Mouse (Mus musculus) frontal cortex, postnatal 14 days (tissue): Measurements from ENCODE around the gene Rab11fip4.

Experiments used
- DNase-seq, 2 experiments: peaks; one replicate each; pipeline ENCODE4 v3.0.0; 2022; ENCODE audit warnings: low spot score in 2 of 2

The Rab11fip4 gene

GRCm38 (mm10) chr11:79654407-79654831, 63.4 kb downstream of the Rab11fip4 start:
- DNase-seq, result no peak

- DNase-seq, result no peak
These were observed 64.6 kb downstream of the Rab11fip4 start for GRCm38 (mm10) chr11:79655592-79655991.

- DNase-seq, result no peak
These were observed 65.5 kb downstream of the Rab11fip4 start for GRCm38 (mm10) chr11:79656491-79656890.

DNA sequence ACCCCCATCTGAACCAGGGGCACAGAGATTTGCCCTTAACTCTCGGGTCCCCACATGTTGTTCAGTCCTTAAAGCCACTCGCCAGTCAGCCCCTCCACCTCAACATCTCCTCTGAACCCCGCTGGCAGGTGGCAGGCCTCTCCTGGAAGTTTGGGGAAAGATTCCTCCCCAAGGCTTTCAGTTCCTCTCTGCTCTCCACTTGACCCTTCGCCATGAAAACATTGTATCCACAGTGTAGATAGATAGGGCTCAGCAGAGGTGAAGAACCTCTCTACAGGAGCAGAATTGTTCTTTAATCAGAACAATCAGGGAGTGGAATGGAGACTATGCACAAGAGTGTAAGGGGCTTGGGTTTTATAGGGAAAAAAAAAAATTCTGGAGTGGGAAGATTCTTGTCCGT, 66.0 kb downstream of the Rab11fip4 start:
- DNase-seq, result no peak

- DNase-seq, result no peak
These were observed 67.3 kb downstream of the Rab11fip4 start for GRCm38 (mm10) chr11:79658205-79658825.

DNA sequence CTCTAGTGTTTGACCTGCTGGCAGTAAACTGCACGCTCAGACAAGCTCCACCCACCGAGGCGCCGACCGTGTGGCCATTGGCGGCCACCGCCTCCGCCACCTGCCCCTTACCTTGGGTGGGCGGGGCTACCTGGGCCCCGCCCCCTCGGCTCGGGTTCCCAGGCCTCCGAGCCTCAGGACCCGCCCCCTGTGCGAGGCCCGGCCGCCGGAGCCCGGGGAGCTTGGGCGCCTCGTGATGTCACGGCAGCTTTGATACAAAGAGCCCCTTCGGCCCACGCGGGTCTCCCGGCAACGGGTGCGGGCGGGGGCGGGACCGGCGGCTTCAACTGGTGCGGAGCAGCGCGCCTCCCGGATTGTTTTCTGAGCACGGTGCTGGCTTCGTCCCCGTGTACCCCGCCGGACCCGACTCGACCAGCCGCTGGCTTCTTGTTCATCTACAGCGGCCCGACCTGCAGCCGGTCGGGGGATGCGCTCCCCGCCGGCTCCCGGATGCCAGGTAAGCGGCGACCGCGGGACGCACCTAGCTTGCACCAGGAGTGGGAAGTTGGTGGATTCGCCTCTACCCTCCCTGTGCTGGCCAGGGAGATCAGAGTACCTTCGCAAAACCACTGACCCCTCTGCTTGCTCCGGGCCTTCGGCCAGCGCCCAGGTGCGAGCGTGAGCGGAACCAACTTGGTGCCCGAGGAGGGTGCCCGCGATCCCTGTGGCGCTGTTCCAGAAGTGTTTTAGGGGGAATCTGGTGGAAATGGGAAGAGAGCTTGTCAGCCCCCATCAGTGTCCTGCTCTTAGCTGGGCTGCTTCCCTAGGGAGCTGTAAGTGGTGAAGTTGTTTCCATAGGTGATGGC, 69.6 kb downstream of the Rab11fip4 start:
- peak; percentile 63 to 70 for DNase-seq

GRCm38 (mm10) chr11:79661877-79662545, 71.0 kb downstream of the Rab11fip4 start:
- no peak for DNase-seq

DNA sequence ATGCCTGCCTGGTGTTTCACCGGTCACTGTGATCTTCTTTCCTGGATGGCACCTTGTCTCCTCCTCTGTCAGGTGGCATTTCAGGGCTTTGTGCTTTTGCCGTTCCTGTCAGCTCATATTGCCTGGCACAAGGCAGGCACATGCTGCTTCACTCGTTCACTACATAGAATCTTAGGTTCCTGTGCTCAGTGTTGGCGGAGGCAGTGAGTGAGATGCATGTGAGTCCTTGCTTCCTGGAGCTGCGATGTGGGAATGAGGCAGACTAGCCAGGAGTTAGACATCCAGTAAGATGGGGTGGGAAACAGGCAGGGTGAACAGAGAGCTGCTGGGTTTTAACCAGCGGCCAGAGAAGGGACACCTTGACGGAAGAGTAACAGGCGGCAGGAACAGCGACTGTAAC, 72.1 kb downstream of the Rab11fip4 start:
- DNase-seq, result no peak

- DNase-seq, result no peak
These were observed 72.6 kb downstream of the Rab11fip4 start for GRCm38 (mm10) chr11:79663570-79663969.

GRCm38 (mm10) chr11:79666544-79666943, 75.5 kb downstream of the Rab11fip4 start:
- no peak for DNase-seq

- no peak for DNase-seq
These were observed 78.2 kb downstream of the Rab11fip4 start for GRCm38 (mm10) chr11:79669210-79669609.

DNA sequence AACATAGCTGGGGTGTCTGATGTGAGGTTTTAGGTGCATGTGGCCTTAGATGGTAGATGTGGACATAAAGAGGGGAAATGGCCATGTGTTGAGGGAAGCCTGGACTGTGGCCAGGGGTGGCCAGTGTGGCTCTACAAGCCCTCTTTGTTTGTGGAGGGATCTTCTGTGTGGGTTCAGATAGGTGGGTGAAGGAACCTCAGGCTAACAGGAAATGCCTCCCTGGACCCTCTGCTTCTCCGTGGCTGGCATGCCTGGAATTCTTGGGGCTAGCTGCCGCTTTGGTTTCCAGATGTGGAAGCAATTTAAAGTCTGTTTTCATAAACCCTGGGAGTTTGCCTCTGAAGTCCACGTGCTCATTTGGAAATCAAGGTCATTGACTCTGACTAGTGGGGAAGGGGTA, 78.9 kb downstream of the Rab11fip4 start:
- no peak for DNase-seq

DNA sequence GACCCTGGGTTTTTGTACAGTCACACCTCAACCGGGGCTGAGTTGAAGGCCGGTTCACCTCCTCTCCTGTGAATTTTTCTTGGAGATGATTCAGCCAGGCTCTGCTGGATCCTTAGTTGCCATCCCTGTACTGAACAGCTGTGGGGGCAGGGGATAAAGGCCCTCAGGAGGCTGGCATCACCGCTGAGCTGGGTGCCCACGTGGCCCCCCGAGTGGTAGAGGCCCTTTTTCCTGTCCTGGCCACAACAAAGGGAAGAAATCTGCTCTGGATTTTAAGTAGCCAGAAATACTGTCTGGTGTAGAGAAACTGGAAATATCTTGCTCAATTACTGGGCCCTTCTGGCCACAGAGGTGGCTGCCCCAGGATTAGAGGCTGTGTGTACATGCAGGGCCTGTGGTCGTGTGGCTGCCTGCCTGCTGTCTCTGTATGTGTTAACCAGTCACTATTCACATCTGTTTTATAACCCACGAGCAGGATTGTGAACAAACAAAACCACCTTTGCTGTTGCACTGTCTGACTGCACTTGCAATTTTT, 79.5 kb downstream of the Rab11fip4 start:
- no peak for DNase-seq

- DNase-seq, result no peak
These were observed 80.8 kb downstream of the Rab11fip4 start for GRCm38 (mm10) chr11:79671668-79672281.

GRCm38 (mm10) chr11:79673072-79673471, 82.1 kb downstream of the Rab11fip4 start:
- DNase-seq, result no peak

DNA sequence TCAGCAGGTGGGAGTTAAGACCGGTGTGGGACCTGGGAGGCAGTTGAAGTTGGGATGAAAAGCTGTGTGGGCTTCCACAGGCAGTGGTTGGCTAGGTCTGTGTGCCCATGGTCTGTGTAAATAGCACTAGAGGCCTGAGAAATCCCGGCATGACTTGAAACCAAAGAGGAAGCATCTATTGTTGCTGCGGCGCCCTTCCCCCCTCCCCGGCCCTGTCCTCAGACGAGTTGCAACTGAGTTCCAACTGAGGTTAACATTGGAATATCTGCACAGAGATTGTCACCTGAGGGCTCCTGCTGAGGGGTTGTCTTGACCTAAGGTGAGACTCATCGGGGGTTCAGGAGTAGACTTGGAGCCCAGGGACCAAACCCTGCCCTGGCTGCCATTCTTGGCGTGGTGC, 82.7 kb downstream of the Rab11fip4 start:
- DNase-seq, result no peak

DNA sequence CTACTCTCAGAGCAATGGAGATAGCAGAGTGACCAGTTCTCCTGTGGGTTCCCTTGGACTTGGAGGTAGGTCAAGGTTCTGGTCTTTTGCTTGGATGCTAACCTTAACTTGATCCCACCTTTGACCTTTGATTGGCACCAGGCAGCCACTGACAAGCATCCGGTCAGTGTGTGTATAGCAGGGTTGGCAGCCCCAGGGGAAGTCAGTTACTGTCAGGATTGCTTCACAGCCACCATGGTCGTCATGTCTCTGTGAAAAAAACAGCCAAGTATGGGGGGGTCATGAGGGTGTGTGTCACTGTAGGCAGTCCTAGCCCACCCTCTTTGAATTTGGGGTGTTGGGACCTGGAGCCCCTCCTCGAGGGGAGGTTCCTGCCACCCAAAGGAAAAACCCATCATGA, 83.2 kb downstream of the Rab11fip4 start:
- DNase-seq, result no peak

GRCm38 (mm10) chr11:79674632-79675031, 83.6 kb downstream of the Rab11fip4 start:
- DNase-seq, result peak; percentile 60 to 63

- no peak for DNase-seq
These were observed 84.3 kb downstream of the Rab11fip4 start for GRCm38 (mm10) chr11:79675285-79675684.

DNA sequence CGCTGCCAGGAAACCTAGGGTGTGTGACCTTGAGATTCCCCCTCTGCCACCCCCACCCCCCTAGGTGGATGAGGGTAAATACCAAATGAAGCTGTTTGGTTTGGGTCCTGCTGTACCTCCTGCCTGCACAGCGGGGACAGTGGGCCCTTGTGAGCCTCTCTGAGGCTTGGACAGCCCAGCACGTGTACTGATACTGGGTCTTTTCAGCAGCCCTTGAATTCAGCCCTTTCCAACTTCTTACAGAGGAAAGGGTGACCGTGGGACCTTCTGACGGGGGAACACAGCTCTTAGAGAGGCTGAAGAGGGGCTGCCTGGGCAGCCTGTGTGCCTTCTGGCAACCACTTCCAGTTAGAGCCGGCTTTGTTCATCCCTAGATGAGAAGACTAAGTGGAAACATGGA, 85.0 kb downstream of the Rab11fip4 start:
- no peak for DNase-seq

GRCm38 (mm10) chr11:79676483-79676967, 85.5 kb downstream of the Rab11fip4 start:
- no peak for DNase-seq

DNA sequence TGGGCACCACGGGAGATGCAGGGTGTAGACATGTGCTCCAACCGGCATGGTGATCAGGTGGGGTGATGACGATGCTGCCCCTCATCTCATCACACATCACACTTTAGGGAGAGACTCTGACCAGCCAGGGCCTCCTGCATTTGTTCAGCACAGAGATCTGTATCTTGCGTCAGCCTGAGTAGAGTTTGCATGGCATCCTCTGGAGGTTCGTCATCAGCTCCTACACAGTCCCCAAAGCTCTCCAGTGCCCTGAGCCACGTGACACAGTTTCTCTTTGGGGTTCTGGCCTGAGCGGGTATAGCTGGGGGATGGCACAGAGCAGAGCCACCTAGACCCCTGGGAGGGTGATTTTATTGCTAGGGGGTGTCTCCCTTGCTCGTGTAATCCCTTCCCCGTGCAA, 86.4 kb downstream of the Rab11fip4 start:
- no peak for DNase-seq
